Mouse (Mus musculus) thymus, adult 2 months (tissue): ENCODE data around the gene Scfd2.

Source experiments
- CTCF ChIP-seq: fragments of 200-500 bp; IDR thresholded peaks from 2 replicates; pipeline ENCODE4 v1.5.1; 2012; ENCODE audit warnings: mild to moderate bottlenecking, control low read depth, low read length, moderate library complexity, borderline replicate concordance; ENCODE audit not compliant: control insufficient read depth, poor library complexity, insufficient read depth; ENCODE audit errors: extremely low read depth
- POLR2A ChIP-seq: fragments of 200-500 bp; IDR thresholded peaks from 2 replicates; pipeline ENCODE4 v1.6.1; 2012; ENCODE audit warnings: mild to moderate bottlenecking, low read length, control low read depth, moderate library complexity; ENCODE audit not compliant: control insufficient read depth, poor library complexity, insufficient read depth; ENCODE audit errors: extremely low read depth

GRCm38 (mm10) chr5:74162013-74162412 lies 369.5 kb downstream of the Scfd2 start:
- no peak for TF ChIP-seq CTCF
- TF ChIP-seq POLR2A, result no peak
